Mouse (Mus musculus) layer of hippocampus, adult 9-11 months (tissue): Measurements from ENCODE around the gene Impdh2.
A peak's percentile ranks its signal among the peaks of the same experiment; 100 is the strongest.
"Not testable (repeated sequence)": the region's sequence is repeated elsewhere in the genome, so short reads cannot be mapped to it uniquely, and the experiment has no call there.

Experiments used
- DNase-seq: peaks from one replicate; pipeline ENCODE4 v3.0.0; 2022

The Impdh2 gene

GRCm38 (mm10) chr9:108570207-108570896, 10.3 kb downstream of the Impdh2 start:
- DNase-seq: peak; percentile 73

- DNase-seq: no peak
These were observed 11.4 kb downstream of the Impdh2 start for GRCm38 (mm10) chr9:108571401-108571973.

GRCm38 (mm10) chr9:108572321-108572720, 12.2 kb downstream of the Impdh2 start:
- DNase-seq: no peak

- DNase-seq: no peak
These were observed 13.9 kb downstream of the Impdh2 start for GRCm38 (mm10) chr9:108573774-108574690.

DNA sequence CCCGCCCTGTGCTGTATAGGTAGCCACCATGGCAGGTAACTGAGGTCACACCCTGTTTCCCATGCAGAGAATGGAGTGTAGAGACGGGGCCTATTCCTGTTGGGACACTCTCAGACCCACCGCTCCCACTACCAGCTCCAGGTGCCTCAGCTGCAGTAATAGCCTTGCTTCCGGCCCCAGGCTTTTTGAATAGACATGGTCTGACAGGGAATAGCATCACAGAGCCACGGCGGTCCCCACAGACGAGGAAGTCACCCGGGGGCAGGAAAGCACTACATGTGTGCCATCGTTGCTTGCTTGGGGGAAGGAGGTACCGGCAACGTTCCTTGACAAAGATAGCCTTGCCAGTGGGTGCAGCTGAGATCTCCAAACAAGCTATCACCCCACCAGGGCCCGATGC, 14.8 kb downstream of the Impdh2 start:
- DNase-seq: no peak

- DNase-seq: no peak
These were observed 15.5 kb downstream of the Impdh2 start for GRCm38 (mm10) chr9:108575321-108576297.

GRCm38 (mm10) chr9:108577025-108577424, 16.9 kb downstream of the Impdh2 start:
- DNase-seq: no peak

GRCm38 (mm10) chr9:108577934-108578544, 18.0 kb downstream of the Impdh2 start:
- DNase-seq: no peak

DNA sequence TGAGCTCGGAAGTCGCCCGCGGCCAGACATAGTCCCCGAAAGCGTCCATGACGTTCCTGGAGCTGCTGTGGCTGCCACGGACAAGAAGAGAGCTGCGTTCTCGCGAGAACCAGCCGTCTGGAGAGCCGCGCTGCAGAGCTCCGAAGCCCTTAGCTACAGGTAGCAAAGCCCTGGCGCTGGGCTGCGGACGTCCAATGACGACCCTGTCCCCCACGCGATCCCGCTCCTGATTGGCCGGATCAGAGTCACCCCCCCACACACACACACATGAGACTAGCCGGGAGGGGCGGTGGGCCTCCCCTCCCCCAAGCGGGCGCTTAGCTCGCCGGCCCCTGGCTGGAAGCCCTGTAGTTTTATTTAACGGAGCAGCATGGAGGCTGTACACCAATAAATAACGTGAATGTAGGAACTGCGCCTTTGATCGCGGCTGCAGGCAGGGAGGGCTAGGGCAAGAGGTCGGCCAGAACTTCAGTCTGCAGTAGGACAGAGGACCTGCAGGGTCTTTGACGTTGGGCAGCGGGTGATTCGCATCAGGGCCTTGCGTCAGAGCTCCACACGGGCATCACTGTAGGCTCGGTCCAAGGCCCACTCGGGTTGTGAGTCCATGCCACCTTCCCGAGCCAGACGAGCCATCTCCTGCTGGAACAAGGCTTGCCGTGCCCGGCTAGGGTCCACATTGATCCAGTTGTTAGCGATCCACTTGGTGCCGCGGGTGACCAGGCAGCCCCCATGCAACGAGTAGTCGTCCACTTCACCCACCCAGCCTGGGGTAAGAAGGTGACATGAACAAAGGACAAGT, 18.7 kb downstream of the Impdh2 start, which contains the start of gene Wdr6:
Gene Wdr6, minus strand, starts transcription at position 195 of the 799 bp plus-strand sequence.
- DNase-seq: peak; percentile 96

DNA sequence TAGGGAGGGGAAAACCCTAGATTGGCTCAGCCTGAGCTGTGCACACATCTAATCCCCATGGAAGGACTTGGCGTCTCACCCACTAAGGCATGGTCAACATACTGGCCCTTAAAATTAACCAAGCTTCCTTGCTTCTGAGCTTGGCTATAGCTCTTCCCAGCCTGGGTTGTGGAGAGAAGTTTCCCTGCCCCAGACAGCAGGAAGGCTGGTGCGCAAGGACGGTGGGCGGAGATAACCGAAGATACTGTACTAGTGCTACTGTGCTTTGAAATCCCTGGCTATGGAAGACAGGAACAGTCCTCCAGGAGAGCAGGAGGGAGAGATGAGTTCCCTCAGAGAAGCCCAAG, 19.2 kb downstream of the Impdh2 start:
- no peak for DNase-seq

DNA sequence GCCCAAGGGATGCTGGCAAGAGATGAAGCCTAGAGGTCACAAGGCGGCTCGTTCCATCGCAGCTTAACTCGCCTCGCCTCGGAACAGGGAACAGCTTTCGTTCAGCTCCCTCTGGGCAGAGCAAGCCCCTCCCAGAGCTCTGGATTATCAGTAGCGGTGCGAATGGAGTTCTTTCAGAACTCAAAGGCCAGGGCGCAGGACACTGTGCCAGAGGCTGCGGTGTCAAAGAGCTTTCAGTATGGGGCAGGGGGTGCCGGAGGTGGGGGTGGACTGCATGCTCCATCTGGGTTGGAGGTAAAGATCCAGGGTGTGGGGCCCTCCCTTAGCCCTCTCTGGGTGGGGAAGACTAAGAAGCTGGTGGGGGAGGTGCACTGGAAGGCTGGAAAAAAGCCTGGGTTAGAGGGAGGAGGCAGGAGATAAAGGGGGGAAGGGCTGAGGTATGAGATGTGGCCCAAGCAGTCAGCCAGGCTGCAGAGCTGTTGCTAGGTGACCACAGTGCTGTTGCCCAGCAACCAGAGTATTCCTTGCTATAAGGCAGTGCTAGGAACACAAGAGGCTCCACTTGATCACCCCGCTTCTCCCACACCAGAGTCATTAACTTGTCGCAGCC, 27.6 kb downstream of the Impdh2 start:
- peak; percentile 96 for DNase-seq

DNA sequence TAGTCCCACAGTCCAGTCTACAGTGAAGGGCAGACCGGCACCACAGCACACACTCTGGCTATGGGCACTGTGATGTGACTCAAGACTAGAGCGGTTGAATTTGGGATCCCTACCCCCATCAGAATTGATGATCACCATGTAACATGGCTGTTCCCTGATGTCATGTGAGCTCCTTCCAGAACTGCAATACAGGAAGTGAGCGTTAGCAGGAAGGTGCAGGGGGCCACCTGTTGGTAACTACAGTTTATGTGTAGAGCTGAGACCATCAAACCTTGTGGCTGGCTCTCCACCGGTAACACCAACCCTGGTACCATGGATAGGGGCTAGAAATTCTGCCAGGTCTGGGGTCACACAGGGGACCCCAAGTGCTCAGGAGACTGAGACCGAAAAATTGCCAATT, 29.1 kb downstream of the Impdh2 start:
- DNase-seq: no peak

DNA sequence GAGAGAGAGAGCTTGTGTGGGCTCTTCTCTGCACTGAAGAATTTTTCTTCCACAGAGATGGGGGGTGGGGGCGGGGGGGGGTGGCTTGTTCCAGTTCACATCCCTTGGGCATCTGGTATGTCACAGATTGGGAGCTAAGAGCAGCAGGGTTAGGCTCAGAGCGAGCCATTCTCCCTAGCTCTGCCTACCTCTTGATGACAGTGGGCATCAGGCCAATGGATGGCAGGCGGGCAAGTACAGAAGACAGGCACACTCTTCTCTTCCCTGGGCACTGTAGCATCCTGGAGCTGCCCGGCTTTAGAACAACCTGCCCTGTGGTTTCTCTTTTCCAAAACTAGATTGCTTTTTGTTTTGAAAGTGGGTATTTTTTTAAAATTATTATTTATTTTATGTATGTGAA, 31.4 kb downstream of the Impdh2 start:
- peak; percentile 56 for DNase-seq

DNA sequence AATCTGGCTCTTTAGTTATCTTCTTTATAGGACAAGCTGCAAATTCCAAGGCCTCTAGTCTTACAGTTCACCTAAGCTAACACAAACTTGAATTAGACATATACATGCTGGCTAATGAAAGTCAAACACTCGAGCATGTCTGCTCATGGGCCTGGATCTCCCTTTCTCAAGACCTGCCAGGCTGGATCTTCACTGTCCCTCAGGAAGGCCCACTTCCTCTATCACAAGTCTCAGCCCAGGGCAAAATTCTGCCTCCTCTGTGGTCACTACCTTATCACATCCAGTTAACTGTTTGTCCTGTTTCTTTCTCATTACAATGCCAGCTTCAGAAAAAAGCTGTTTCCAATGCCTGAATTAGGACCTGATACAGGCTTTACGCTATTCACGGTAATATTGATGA, 34.3 kb downstream of the Impdh2 start:
- no peak for DNase-seq

- peak; percentile 73 for DNase-seq
These were observed 37.1 kb downstream of the Impdh2 start, which contains the start of gene P4htm for GRCm38 (mm10) chr9:108596998-108597764. Gene P4htm (minus strand): TSS chr9:108597667.

- DNase-seq: no peak
These were observed 39.0 kb downstream of the Impdh2 start for GRCm38 (mm10) chr9:108599021-108599566.

- DNase-seq: no peak
These were observed 39.9 kb downstream of the Impdh2 start for GRCm38 (mm10) chr9:108600011-108600410.

GRCm38 (mm10) chr9:108601986-108602385, 41.9 kb downstream of the Impdh2 start:
- DNase-seq: no peak

DNA sequence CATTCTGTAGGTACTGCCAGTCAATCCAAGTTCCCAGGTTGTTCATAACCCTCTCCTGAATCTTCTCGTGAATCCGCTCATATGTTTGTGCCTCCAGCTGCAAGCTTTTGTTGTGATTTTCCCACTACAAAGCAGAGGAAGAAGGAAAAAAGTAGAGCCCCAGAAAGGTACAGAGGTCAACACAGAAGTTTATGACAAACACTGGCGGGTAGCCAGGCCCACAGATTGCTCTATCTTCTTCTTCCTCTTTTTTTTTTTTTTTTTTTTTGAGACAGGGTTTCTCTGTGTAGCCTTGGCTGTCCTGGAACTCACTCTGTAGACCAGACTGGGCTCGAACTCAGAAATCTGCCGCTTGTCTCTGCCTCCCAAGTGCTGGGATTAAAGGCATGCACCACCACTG, 47.8 kb downstream of the Impdh2 start:
- DNase-seq: not testable (repeated sequence)
